Mouse (Mus musculus): Measurements from ENCODE around the gene Tnrc6b.

Gene Tnrc6b

DNA sequence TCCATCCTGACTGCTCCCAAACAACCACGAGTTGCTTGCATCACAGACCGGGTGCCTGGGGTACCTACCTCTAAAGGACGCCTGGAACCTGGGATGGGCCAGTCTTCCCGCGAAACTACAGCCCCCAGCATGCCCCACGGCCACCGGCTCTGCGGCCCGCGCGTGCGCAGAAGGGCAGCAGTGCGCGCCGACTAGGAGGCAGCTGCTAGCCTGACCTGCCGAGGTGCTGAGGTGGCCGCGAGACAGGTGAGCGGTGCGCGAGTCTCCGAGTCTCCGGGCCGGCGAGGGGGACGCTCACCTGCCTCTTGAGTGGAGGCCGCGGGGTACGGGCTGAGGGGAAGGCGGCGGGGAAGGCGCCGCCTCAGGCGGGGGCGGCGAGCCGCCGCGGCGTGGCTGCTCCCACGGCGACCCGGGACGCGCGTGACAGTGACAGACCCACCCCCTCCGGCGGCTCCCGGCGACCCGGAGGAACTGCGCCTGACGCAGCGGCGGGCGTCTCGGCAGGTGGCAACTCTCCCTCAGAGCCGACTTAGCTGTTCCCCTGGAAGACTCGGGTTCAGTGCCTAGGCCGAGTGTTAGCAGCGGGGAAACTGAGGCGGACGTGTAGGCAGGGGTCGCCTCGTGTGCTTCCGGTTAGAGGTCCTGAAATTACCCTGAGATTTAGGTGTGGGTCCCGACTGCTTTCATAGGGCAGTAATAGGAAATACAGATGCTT is 266.7 kb downstream of the Tnrc6b start, which contains the start of gene Sgsm3:
TSS of gene Sgsm3 (plus strand) at position 146 of the 715 bp plus-strand sequence.
- peak; percentile 41 for DNase-seq (ENCODE audit: low read depth)

DNA sequence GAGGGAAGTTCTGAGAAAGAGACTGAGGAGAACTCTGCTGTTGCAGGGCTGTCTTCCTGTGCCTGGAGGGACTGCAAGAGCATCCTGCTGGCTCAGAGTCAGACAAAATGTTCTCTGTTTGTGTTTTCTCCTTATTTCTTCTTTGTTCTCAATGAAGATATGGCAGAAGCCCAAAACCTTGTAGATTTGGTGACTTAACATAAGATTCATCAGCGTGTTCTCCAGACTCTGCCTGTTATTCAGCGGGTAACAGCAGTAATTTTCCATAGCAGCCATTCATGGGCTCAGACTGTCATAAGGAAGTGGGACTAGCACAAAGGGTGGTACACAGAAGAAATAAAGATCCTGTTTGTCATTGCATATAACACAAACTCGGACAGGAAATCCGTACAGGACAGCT is 268.5 kb downstream of the Tnrc6b start:
- no peak for DNase-seq (ENCODE audit: low read depth)

DNA sequence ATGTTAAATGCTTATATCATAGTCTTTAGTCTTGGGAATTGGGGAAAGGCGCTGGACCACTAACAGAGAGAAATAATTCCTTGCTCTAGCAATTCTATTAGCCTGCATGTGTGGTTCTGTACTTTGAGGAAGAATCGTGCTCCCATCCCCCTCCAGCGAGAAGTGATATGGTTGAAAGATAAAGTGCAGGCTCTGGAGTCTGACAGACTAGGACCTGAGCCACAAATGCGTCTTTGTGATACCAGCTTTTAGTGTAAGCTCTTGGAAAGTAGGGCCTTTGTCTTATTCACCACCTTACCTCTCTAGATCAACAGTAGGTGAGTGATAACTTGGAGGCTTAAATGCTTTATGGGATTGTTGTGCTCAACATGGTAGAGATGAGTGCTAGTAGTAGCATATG is 270.1 kb downstream of the Tnrc6b start:
- no peak for DNase-seq (ENCODE audit: low read depth)

DNA sequence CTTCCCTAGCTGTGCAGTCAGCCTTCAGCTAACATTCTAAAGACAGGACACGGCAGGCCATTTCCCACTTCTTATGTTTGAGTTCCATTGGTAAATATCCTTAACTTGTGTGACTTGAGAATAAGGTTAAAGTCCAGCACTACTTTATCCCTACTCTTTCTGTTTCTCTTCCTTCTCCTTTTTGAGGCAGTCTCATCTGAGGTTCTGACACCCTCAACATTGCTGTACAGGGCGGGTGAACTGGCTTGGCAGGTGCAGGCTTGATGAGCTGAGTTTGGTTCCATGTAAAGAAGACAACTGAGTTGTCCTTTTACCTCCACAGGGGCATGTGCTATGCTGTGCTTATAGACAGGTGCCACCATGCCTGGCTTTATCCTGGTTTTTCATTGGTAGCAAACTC is 272.2 kb downstream of the Tnrc6b start:
- DNase-seq (ENCODE audit: low read depth) = no peak

DNA sequence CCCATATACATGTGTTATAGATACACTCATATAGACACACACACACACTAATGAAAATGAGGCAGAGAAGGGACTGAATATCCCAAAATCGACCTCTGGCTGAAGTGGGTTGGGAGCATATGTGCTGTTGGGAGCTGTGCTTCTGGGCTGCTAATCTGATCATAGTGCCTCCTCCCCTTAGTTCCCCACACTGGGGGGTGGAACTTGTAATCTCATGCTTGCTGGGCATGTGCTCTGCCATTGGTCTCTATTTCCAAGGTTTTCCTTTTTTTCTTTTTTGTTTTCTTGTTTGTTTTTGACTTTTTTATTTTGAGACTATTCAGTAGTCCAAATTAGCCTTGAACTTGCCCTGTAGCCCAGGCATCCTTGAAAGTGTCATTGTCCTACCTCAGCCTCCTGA is 277.2 kb downstream of the Tnrc6b start:
- DNase-seq (ENCODE audit: low read depth) = no peak

DNA sequence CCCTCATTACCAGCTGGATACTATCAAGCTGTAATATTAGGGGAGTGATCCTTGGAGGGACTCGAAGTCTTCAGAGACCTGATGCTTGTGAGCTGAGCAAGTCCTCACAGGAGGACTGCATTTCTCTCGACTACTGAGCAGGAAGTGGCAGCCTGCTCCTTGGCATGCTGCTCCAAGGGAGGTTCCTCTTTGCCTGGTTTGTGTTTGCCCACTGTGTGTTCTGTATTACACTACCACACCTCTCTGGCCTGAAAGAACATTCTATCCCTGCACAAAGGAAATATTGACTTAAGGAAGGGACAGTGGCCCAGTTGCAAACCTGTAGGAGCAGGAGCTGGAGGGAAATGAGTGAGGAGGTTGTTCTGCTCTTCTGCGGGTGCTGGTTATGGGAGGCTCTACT is 278.6 kb downstream of the Tnrc6b start:
- no peak for DNase-seq (ENCODE audit: low read depth)
